Mouse (Mus musculus) layer of hippocampus, postnatal 36 days (tissue): ENCODE results near the gene Camkv. TPM values are rescaled to one million over a fixed set of nuclear protein-coding genes. Genes with fewer than 3 reads are reported as not detected.

ENCODE experiments used
- DNase-seq, 2 experiments: peaks; one replicate each; pipeline ENCODE4 v3.0.0; 2022
- total RNA-seq, 2 experiments: library from RNA; stranded (reverse); gene quantifications; 2 replicates each; pipeline ENCODE4 v1.2.3; 2021

The Camkv gene
- total RNA-seq = 100 to 1,000 TPM; 510 to 566 TPM

DNA sequence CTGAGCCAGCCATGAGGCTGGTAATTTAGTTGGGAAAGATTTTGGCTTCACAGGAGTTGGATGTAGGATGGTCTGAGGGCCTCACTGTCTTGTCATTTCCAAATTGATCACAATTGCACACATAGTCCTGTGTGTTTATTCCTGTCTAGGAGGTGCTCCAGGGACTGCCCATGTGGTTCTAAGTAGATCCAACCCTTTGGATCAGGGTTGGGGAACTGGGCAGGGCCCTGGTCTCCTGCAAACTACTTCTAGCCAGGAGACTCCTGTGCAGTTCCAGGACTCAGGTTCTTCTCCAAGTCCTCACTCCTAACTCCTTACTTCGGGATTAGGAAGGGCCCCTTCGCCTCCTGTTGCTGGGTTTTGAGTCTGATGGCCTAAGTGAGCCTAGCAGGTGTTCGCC is at the start of gene Camkv:
Gene Camkv, plus strand, starts transcription at position 301 of the 400 bp plus-strand sequence.
- no peak for DNase-seq

GRCm38 (mm10) chr9:107887804-107888266 is 47.6 kb upstream of the Camkv start, which contains the start of gene Mon1a:
Mon1a (plus strand) TSS chr9:107888151.
- DNase-seq = peak; percentile 86 to 88

GRCm38 (mm10) chr9:107888267-107888850 is 47.1 kb upstream of the Camkv start:
- DNase-seq = no peak

DNA sequence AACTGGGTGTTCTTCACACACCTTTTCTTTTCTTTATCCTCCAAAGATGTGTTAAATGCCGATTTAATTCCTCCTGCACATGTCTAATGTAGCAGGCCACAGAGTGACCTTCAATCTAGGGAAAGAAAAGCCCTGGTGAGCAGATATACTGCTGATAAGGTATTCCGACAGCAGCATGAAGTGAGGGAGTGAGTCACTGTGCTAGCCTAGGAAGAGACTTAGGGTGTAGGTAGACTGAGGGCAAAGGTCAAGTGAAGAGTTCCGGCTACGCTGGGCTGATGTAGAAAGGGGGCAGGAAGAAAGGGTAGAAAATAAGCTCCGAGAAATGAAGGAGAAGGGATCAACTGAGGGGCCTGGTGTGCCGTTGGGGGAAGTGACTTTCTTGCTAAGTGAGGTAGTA is 45.2 kb upstream of the Camkv start:
- no peak for DNase-seq

- no peak for DNase-seq
Measured at GRCm38 (mm10) chr9:107891023-107891422, 44.5 kb upstream of the Camkv start.

- DNase-seq = no peak
Measured at GRCm38 (mm10) chr9:107898563-107898962, 36.9 kb upstream of the Camkv start.

DNA sequence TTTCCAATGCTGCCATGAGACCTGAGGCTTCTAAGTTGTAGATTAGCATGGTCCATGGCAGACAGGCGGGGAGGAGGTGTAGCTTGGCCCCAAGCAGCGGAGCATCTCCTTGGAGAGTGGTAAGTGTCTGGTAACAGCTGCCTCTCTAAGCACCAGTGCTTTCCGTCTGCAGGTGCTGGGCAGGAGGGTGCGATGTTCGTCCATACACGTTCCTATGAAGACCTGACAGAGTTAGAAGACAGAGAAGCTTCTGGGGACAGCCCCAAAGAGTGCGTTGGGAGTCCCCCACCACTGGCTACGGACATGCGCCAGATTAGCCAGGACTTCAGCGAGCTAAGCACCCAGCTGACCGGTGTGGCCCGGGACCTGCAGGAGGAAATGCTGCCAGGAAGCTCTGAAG is 35.6 kb upstream of the Camkv start:
- DNase-seq = no peak

DNA sequence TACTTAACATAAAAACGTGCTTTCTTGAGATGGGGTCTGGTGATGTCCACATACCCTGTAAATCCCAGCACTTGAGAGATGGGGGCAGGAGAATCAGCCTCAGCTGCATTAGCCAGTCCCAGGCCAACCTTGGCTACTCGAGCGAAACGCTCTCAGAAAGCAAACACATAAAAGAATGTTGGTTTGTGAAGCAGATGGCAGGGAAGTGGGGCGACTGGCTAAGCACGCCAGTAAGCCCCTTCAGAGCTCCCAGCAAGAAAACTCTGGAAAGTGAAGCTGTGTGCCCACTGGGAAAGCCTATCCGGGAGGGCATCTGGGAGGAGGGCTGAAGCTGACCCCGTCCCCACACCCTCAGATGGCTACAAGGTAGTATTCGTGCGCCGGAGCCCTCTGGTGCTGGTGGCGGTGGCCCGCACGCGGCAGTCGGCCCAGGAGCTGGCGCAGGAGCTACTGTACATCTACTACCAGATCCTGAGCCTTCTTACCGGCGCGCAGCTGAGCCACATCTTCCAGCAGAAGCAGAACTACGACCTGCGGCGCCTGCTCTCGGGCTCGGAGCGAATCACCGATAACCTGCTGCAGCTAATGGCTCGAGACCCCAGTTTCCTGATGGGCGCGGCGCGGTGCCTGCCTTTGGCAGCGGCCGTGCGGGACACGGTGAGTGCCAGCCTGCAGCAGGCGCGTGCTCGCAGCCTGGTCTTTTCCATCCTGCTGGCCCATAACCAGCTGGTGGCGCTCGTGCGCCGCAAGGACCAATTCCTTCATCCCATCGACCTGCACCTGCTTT is 34.4 kb upstream of the Camkv start:
- peak; percentile 82 to 83 for DNase-seq

DNA sequence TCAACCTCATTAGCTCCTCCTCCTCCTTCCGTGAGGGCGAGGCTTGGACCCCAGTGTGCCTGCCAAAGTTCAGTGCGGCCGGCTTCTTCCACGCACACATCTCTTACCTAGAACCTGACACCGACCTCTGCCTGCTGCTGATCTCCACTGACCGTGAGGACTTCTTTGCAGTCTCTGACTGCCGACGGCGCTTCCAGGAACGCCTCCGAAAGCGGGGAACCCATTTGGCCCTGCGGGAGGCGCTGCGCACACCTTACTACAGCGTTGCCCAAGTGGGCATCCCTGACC is 33.9 kb upstream of the Camkv start:
- DNase-seq = no peak

DNA sequence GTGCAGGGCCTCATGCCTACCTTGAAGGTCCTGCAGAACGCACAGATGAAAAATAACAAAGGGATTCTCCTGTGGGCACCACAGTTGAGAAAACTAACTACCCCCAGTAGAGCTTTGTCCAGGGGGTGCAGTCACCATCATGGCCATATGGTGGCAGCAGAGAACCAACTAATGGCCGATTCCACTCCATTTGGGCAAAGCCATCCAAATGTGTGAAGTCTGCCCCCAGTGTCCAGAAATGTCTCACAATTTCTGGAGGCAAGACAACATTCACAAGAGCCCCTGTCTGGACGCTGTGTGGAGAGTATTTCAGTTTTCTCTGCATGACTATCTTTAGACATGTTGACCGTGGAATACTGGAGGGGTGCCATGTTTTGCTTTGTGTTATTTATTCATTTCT is 30.7 kb upstream of the Camkv start:
- peak; percentile 85 to 87 for DNase-seq

GRCm38 (mm10) chr9:107906252-107906966 is 29.1 kb upstream of the Camkv start, which contains the start of gene Mst1r:
Mst1r (plus strand) TSS chr9:107906873.
- DNase-seq = no peak

- no peak for DNase-seq
Measured at GRCm38 (mm10) chr9:107906967-107907800, 28.3 kb upstream of the Camkv start.

DNA sequence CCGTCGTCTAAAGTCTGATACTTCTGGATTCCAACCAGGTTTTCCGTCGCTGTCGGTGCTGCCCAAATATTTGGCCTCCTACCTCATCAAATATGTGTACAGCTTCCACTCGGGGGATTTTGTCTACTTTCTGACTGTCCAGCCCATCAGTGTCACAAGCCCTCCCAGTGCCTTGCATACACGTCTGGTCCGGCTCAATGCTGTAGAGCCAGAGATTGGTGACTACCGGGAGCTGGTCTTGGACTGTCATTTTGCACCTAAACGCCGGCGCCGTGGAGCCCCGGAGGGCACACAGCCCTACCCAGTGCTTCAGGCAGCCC is 27.7 kb upstream of the Camkv start:
- no peak for DNase-seq

DNA sequence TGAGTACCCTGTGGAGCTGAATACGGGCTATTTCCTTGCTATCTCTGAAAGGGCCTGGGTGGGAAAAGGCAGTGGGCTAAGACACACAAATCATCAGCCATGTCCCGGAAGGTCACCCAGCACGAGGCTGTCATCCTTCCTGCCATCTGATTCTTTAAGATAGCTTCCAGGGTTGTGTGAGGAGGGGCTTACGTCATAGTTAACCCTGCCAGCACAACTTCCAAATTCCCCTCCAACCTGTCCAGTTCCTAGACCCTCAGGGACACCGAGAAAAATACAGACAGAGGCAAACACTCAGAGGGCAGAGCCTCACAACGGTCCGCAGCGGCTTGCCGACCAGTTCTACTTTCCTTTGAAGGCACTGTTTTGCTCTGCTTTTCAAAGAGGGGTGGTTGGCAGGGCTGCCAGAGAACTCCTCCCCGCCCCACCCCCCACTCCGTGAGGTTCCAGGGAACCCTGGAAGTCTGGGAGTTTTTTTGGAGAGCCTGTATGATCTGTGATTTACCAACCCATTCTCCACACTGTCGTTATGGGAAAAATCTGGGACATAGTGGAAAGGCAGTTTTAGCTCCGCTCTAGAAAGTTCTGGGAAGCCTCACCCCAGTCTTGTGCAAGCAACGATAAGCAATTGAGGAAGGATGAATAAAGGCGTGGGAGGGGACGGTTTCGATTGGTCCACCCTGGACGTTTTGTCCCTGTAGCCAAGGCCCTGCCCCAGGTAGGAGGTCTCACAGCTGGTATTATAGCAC is 26.9 kb upstream of the Camkv start:
- no peak for DNase-seq

- no peak for DNase-seq
Measured at GRCm38 (mm10) chr9:107910025-107910769, 25.3 kb upstream of the Camkv start.

DNA sequence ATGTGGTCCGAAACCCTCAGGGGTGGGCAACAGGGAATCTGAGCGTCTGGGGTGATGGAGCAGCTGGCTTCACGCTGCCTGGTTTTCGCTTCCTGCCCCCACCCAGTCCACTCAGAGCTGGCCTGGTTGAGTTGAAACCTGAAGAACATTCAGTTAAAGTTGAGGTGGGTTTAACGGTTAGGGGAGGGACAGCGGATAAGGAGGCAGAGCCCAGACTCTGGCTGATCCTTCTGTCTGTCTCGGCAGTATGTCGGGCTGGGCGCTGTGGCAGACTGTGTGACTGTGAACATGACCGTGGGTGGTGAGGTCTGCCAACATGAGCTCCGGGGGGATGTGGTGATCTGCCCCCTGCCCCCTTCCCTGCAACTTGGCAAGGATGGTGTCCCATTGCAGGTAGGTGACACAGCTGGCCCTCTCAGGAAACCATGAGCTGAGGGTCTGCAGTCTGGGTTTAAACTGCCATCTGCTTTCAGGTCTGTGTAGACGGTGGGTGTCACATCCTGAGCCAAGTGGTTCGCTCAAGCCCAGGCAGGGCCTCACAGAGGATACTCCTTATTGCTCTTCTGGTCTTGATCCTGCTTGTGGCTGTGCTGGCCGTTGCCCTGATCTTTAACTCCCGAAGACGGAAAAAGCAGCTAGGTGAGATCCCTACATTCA is 20.6 kb upstream of the Camkv start:
- no peak for DNase-seq

DNA sequence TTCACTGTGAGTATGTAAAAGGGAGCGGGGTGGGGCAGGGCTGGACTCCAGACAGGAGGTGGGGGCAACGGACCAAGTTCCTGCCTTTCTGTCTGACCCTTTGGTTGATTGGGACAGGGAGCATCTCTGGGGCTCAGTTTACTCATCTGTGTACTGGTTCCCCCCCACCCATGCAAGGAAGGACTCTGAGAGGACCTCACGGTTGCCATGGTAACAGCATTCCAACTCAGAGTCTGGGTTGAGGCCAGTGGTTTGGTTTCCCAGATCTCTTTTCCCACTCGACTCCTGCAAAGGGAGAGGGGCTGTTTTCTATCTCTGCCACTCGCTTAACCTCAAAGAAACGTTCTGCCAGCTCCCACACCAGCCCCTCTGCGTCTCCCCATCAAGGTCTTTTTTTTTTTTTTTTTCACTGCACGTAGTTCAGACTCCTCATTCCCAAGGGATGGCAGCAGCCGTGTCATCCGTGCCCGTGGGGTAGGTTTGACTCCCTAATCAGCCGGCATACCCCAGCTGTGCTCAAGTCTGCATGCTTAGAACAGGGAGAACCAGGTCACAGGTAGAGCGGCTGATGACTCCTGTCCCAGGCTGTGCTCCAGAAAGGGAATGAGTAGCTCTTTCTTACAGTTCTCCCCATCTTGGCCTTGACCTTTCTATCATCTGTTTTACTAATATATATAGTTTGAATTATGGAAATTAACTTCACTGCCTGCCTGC is 17.4 kb upstream of the Camkv start:
- DNase-seq = no peak

GRCm38 (mm10) chr9:107918884-107919283 is 16.6 kb upstream of the Camkv start:
- DNase-seq = no peak

DNA sequence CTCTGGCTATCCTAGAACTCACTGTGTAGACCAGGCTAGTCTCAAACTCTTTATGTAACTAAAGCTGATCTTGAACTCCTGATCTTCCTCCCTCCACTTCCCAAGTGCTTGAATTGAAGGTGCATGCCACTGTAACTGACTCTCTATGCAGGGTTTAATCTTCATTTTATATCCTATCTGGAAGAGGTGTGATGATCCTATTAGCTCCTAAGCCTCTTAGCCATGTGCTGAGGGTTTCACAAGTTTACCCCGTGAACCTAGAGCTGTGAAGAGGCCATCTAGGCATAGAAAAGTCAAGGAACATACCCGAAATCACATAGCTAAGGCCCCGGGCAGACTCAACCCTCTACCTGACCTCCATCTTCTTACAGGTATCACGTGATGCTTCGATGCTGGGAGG is 16.0 kb upstream of the Camkv start:
- DNase-seq = no peak

DNA sequence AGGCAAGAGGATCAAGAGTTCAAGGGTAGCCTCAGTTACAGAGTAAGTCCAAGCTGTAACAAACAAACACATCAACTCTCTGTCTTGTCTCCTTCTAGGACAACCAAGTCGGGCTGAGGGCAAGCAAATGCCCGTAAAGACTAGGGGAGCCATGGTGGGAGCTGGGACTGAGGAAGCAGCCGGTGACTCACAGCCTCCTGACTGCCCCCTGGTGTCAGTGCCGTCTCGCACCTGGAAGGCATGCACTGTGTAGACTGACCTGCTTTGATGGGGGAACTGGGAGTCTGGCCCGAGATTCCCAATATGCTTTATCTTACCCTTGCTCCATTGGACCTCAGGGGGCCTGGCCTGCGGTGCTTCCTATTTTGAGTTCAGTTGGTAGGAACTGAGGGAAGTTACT is 12.5 kb upstream of the Camkv start:
- no peak for DNase-seq
